Mouse (Mus musculus): Measurements from ENCODE around the gene Dlat.

Gene Dlat

GRCm38 (mm10) chr9:50590856-50591518 is 68.6 kb downstream of the Dlat start:
- no peak for DNase-seq

- DNase-seq = no peak
These were observed 72.6 kb downstream of the Dlat start for GRCm38 (mm10) chr9:50586955-50587354.

GRCm38 (mm10) chr9:50585145-50585818 is 74.3 kb downstream of the Dlat start:
- DNase-seq = peak; percentile 91
